Mouse (Mus musculus) lung, postnatal 0 days (tissue): ENCODE results near the gene Kcnd1.

Source experiments
- CTCF ChIP-seq: IDR thresholded peaks from 2 replicates; pipeline ENCODE4 v1.5.1; 2016; ENCODE audit warnings: antibody characterized with exemption, mild to moderate bottlenecking
- EP300 ChIP-seq: IDR thresholded peaks from 2 replicates; pipeline ENCODE4 v1.6.1; 2016; ENCODE audit warnings: antibody characterized with exemption, mild to moderate bottlenecking, control low read depth

DNA sequence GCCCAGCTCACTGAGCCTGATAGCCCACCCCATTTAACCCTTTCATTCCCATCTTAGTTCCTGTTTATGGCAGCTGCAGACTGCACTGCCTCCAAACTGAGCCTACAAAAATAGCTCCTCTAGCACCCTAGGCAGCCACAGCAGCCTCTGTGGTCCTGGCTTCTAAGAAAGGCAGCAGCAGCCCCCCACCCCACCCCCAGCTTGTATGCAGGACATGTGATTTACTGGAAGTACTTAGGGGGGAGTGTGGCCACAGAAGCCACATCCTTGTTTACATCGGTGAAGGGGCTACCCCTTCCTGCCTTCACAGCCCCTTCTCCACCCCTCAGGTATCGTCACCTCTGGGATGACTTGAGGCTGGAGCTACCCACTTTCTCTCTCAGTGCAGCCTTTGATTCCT lies 43.3 kb downstream of the Kcnd1 start:
- TF ChIP-seq CTCF: no peak
- TF ChIP-seq EP300: no peak
